Mouse (Mus musculus) adipocyte (in vitro differentiated cells): ENCODE data around the gene Tprn.
A peak's percentile ranks its signal among the peaks of the same experiment; 100 is the strongest.

Experiments used
- DNase-seq: peaks from one replicate; pipeline ENCODE4 v3.0.0-alpha.2; 2016; ENCODE audit warnings: low spot score

The Tprn gene

GRCm38 (mm10) chr2:25262291-25262767 is at the start of gene Tprn:
Gene Tprn, plus strand, starts transcription at chr2:25262618.
- DNase-seq, result peak; percentile 95

GRCm38 (mm10) chr2:25213266-25213865 is 49.1 kb upstream of the Tprn start:
- no peak for DNase-seq

GRCm38 (mm10) chr2:25214444-25214843 is 48.0 kb upstream of the Tprn start, which contains the start of gene Stpg3:
Gene Stpg3, minus strand, starts transcription at chr2:25214637.
- DNase-seq, result no peak

- DNase-seq, result no peak
These were observed 44.8 kb upstream of the Tprn start for GRCm38 (mm10) chr2:25217666-25218065.

- no peak for DNase-seq
These were observed 44.0 kb upstream of the Tprn start, which contains the start of gene Fam166a for GRCm38 (mm10) chr2:25218445-25218844. Gene Fam166a, plus strand, starts transcription at chr2:25218745.

GRCm38 (mm10) chr2:25221331-25221772 is 41.1 kb upstream of the Tprn start:
- DNase-seq, result no peak

GRCm38 (mm10) chr2:25223681-25224491 is 38.5 kb upstream of the Tprn start:
- peak; percentile 67 for DNase-seq

GRCm38 (mm10) chr2:25224492-25224765 is 38.0 kb upstream of the Tprn start, which contains the start of gene Tubb4b:
Gene Tubb4b, minus strand, starts transcription at chr2:25224702.
- no peak for DNase-seq

GRCm38 (mm10) chr2:25224766-25225752 is 37.4 kb upstream of the Tprn start:
- DNase-seq, result peak; percentile 99

- no peak for DNase-seq
These were observed 36.5 kb upstream of the Tprn start for GRCm38 (mm10) chr2:25225811-25226379.

- peak; percentile 62 for DNase-seq
These were observed 35.6 kb upstream of the Tprn start for GRCm38 (mm10) chr2:25226864-25227263.

- no peak for DNase-seq
These were observed 35.0 kb upstream of the Tprn start for GRCm38 (mm10) chr2:25227406-25227805.

- peak; percentile 92 for DNase-seq
These were observed 34.0 kb upstream of the Tprn start for GRCm38 (mm10) chr2:25228431-25228889.

GRCm38 (mm10) chr2:25228995-25229530 is 33.4 kb upstream of the Tprn start:
- DNase-seq, result no peak

- no peak for DNase-seq
These were observed 32.8 kb upstream of the Tprn start for GRCm38 (mm10) chr2:25229582-25229981.

- no peak for DNase-seq
These were observed 31.8 kb upstream of the Tprn start for GRCm38 (mm10) chr2:25230581-25230980.

- no peak for DNase-seq
These were observed 31.4 kb upstream of the Tprn start for GRCm38 (mm10) chr2:25231038-25231437.

GRCm38 (mm10) chr2:25233421-25233820 is 29.0 kb upstream of the Tprn start:
- DNase-seq, result no peak

GRCm38 (mm10) chr2:25234050-25234449 is 28.4 kb upstream of the Tprn start, which contains the start of gene Slc34a3:
Gene Slc34a3, minus strand, starts transcription at chr2:25234364.
- no peak for DNase-seq

- DNase-seq, result no peak
These were observed 27.7 kb upstream of the Tprn start for GRCm38 (mm10) chr2:25234551-25235220.

- no peak for DNase-seq
These were observed 25.8 kb upstream of the Tprn start, which contains the start of gene Rnf224 for GRCm38 (mm10) chr2:25236614-25237013. Gene Rnf224, minus strand, starts transcription at chr2:25236787.
